In the genomic region with DNA sequence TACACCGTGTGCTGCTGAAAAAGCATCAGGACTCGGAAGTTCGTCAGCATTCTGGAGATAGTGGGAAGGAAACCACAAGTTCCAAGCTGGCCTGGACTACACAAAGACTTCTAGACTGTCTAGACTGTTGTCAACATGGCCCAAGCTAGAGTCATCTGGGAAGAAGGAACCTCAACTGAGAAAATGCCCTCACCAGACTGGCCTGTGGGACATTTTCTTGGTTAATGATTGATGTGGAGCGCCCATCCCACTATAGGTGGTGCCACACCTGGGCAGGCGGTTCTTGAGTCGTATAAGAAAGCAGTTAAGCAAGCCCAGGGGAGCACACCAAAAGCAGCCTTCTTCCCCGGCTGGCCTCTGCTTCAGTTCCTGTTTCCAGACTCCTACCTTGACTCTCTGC, we compare ENCODE assay signal across 18 mouse cellular contexts. TPM values are rescaled to one million over a fixed set of nuclear protein-coding genes. Genes with fewer than 3 reads are reported as not detected.
"Had no signal": no experiment of that assay in that cellular context is flagged by ENCODE, and none has a peak within 500 bp of the region (broad histone marks: within the 10 kb centered on the region; RNA-seq: fewer than 3 reads in every experiment).

No protein-coding gene starts in this region.

- ATAC-seq: liver, postnatal 0 days; midbrain, embryonic 15.5 days had no signal

- H3K27ac ChIP-seq: hindbrain, embryonic 15.5 days; kidney, postnatal 0 days; limb, embryonic 12.5 days; liver, embryonic 13.5 days; lung, embryonic 15.5 days; macrophage; midbrain, embryonic 15.5 days had no signal

- H3K4me3 ChIP-seq: hindbrain, embryonic 15.5 days; limb, embryonic 12.5 days; liver, embryonic 13.5 days; lung, embryonic 15.5 days; megakaryocyte, embryonic 14.5 days; midbrain, embryonic 15.5 days had no signal

- H3K4me1 ChIP-seq: hindbrain, embryonic 15.5 days; limb, embryonic 12.5 days; lung, embryonic 15.5 days; midbrain, embryonic 15.5 days had no signal

- H3K27me3 ChIP-seq: hindbrain, embryonic 15.5 days; limb, embryonic 12.5 days; liver, embryonic 13.5 days; lung, embryonic 15.5 days; megakaryocyte, embryonic 14.5 days; midbrain, embryonic 15.5 days had no signal

- H3K9me3 ChIP-seq: hindbrain, embryonic 15.5 days; limb, embryonic 12.5 days; liver, embryonic 13.5 days; lung, embryonic 15.5 days; megakaryocyte, embryonic 14.5 days; midbrain, embryonic 15.5 days had no signal

- H3K4me2 ChIP-seq: hindbrain, embryonic 15.5 days; limb, embryonic 12.5 days; liver, embryonic 13.5 days; lung, embryonic 15.5 days; midbrain, embryonic 11.5 days; midbrain, embryonic 15.5 days had no signal

- H3K9ac ChIP-seq: hindbrain, embryonic 15.5 days; limb, embryonic 12.5 days; liver, embryonic 13.5 days; liver, postnatal 0 days; lung, embryonic 15.5 days; midbrain, embryonic 15.5 days had no signal

- DNase-seq: layer of hippocampus, adult 9-11 months; layer of hippocampus, postnatal 36 days; liver; liver, embryonic 13.5 days; liver, postnatal 0 days; lung, postnatal 14 days; right cerebral cortex, postnatal 25 days; spleen, adult 18-20 months; thymus, postnatal 4 days had no signal

RNA-seq across cellular contexts. Expression of a gene that starts 44.1 kb away (rescaled TPM):
- polyA plus RNA-seq: limb, embryonic 12.5 days; liver, embryonic 13.5 days; liver, postnatal 0 days; lung, embryonic 15.5 days; macrophage; midbrain, embryonic 11.5 days; stomach, embryonic 14.5 days had no signal
